Mouse (Mus musculus): ENCODE results near the gene Tut4.

Tut4 gene

GRCm38 (mm10) chr4:108459231-108460155 is at the start of gene Tut4:
Gene Tut4, plus strand, starts transcription at chr4:108459426.
- DNase-seq, result peak; percentile 85 to 93

GRCm38 (mm10) chr4:108424587-108424986 is 34.6 kb upstream of the Tut4 start:
- DNase-seq, result no peak

GRCm38 (mm10) chr4:108427719-108428340 is 31.4 kb upstream of the Tut4 start:
- no peak for DNase-seq

GRCm38 (mm10) chr4:108428341-108428721 is 30.9 kb upstream of the Tut4 start:
- DNase-seq, result no peak

GRCm38 (mm10) chr4:108430656-108431560 is 28.3 kb upstream of the Tut4 start:
- peak in 1 of 2 experiments; percentile 35 for DNase-seq

GRCm38 (mm10) chr4:108431561-108431936 is 27.7 kb upstream of the Tut4 start:
- DNase-seq, result no peak

GRCm38 (mm10) chr4:108433341-108433740 is 25.9 kb upstream of the Tut4 start:
- no peak for DNase-seq

GRCm38 (mm10) chr4:108434221-108434620 is 25.0 kb upstream of the Tut4 start:
- no peak for DNase-seq

GRCm38 (mm10) chr4:108434781-108435180 is 24.4 kb upstream of the Tut4 start:
- DNase-seq, result no peak

- DNase-seq, result no peak
Measured at GRCm38 (mm10) chr4:108435646-108436045, 23.6 kb upstream of the Tut4 start.

GRCm38 (mm10) chr4:108436225-108436624 is 23.0 kb upstream of the Tut4 start:
- no peak for DNase-seq

GRCm38 (mm10) chr4:108438082-108438840 is 21.0 kb upstream of the Tut4 start:
- peak; percentile 85 to 89 for DNase-seq

- no peak for DNase-seq
Measured at GRCm38 (mm10) chr4:108448091-108448490, 11.1 kb upstream of the Tut4 start.

GRCm38 (mm10) chr4:108456028-108456427 is 3.2 kb upstream of the Tut4 start:
- no peak for DNase-seq

- DNase-seq, result no peak
Measured at GRCm38 (mm10) chr4:108458201-108458741, 955 bp upstream of the Tut4 start.

GRCm38 (mm10) chr4:108460156-108460923 is 1.1 kb downstream of the Tut4 start:
- DNase-seq, result peak; percentile 62 to 77

GRCm38 (mm10) chr4:108461262-108461903 is 2.2 kb downstream of the Tut4 start:
- no peak for DNase-seq

- DNase-seq, result no peak
Measured at GRCm38 (mm10) chr4:108473586-108473985, 14.4 kb downstream of the Tut4 start.

GRCm38 (mm10) chr4:108482776-108483175 is 23.6 kb downstream of the Tut4 start:
- DNase-seq, result no peak

- no peak for DNase-seq
Measured at GRCm38 (mm10) chr4:108484230-108484629, 25.0 kb downstream of the Tut4 start.

GRCm38 (mm10) chr4:108503023-108503422 is 43.8 kb downstream of the Tut4 start:
- no peak for DNase-seq

All from kidney, postnatal 25 days (tissue).